Mouse (Mus musculus) fibroblast of lung, adult 2 months (primary cell): ENCODE data around the gene Taldo1.

Experiments
- DNase-seq: peaks from one replicate; pipeline ENCODE4 v3.0.0-alpha.2; 2011; ENCODE audit warnings: low read depth

The Taldo1 gene

GRCm38 (mm10) chr7:141391625-141392551, at the start of gene Taldo1:
Taldo1 (plus strand) TSS chr7:141392199.
- peak; percentile 78 for DNase-seq

- DNase-seq, result no peak
Measured at GRCm38 (mm10) chr7:141343230-141343629, 48.8 kb upstream of the Taldo1 start.

GRCm38 (mm10) chr7:141343696-141344095, 48.3 kb upstream of the Taldo1 start:
- no peak for DNase-seq

- no peak for DNase-seq
Measured at GRCm38 (mm10) chr7:141344787-141345186, 47.2 kb upstream of the Taldo1 start.

GRCm38 (mm10) chr7:141351061-141351460, 40.9 kb upstream of the Taldo1 start:
- no peak for DNase-seq

- DNase-seq, result no peak
Measured at GRCm38 (mm10) chr7:141355051-141355450, 36.9 kb upstream of the Taldo1 start.

- DNase-seq, result no peak
Measured at GRCm38 (mm10) chr7:141355626-141356326, 36.2 kb upstream of the Taldo1 start.

GRCm38 (mm10) chr7:141356971-141357370, 35.0 kb upstream of the Taldo1 start:
- no peak for DNase-seq

- DNase-seq, result no peak
Measured at GRCm38 (mm10) chr7:141361510-141361909, 30.5 kb upstream of the Taldo1 start.

GRCm38 (mm10) chr7:141363106-141363751, 28.8 kb upstream of the Taldo1 start:
- DNase-seq, result peak; percentile 28

- DNase-seq, result no peak
Measured at GRCm38 (mm10) chr7:141363752-141364125, 28.3 kb upstream of the Taldo1 start.

- DNase-seq, result no peak
Measured at GRCm38 (mm10) chr7:141364349-141365048, 27.5 kb upstream of the Taldo1 start.

GRCm38 (mm10) chr7:141365049-141365445, 27.0 kb upstream of the Taldo1 start:
- DNase-seq, result no peak

- DNase-seq, result no peak
Measured at GRCm38 (mm10) chr7:141367358-141367757, 24.6 kb upstream of the Taldo1 start.

GRCm38 (mm10) chr7:141369918-141370317, 22.1 kb upstream of the Taldo1 start:
- DNase-seq, result no peak

- DNase-seq, result peak; percentile 40
Measured at GRCm38 (mm10) chr7:141371942-141372595, 19.9 kb upstream of the Taldo1 start.

- DNase-seq, result no peak
Measured at GRCm38 (mm10) chr7:141373611-141374010, 18.4 kb upstream of the Taldo1 start.

- no peak for DNase-seq
Measured at GRCm38 (mm10) chr7:141374399-141374798, 17.6 kb upstream of the Taldo1 start.

GRCm38 (mm10) chr7:141379584-141379983, 12.4 kb upstream of the Taldo1 start:
- DNase-seq, result no peak

GRCm38 (mm10) chr7:141381068-141381835, 10.7 kb upstream of the Taldo1 start:
- DNase-seq, result peak; percentile 34
